Mouse (Mus musculus) testis, adult 2 months (tissue): ENCODE data around the gene Polr2f.

Experiments used
- CTCF ChIP-seq: fragments of 200-500 bp; IDR thresholded peaks from 2 replicates; pipeline ENCODE4 v1.5.1; 2012; ENCODE audit warnings: low read depth, mild to moderate bottlenecking, inconsistent platforms, low read length, moderate library complexity; ENCODE audit not compliant: control insufficient read depth, insufficient read depth, insufficient replicate concordance
- POLR2A ChIP-seq: fragments of 200-500 bp; IDR thresholded peaks from 2 replicates; pipeline ENCODE4 v1.6.1; 2012; ENCODE audit warnings: low read depth, mild to moderate bottlenecking, inconsistent platforms, low read length, moderate library complexity; ENCODE audit not compliant: control insufficient read depth

GRCm38 (mm10) chr15:79109321-79109934 lies 31.4 kb upstream of the Polr2f start:
- TF ChIP-seq CTCF = no peak
- TF ChIP-seq POLR2A = no peak; the same call in 1 of the 2 replicates
